Mouse (Mus musculus) limb, embryonic 10.5 days (tissue): ENCODE measurements at regions not wholly inside any gene's neighbourhood (a gene's known extent, or its start where the extent isn't known, plus 50 kb on each side); places are given as distances from the start of the nearest gene placed in this dataset.

Source experiments
- DNase-seq: peaks from one replicate; pipeline ENCODE4 v3.0.0-alpha.2; 2017; ENCODE audit warnings: low spot score
- H3K27ac ChIP-seq: fragments of 300-500 bp; sonication (generic); 2 replicates; pipeline ENCODE4 v1.5.1; 2016; ENCODE audit warnings: mild to moderate bottlenecking
- H3K27me3 ChIP-seq: fragments of 300-500 bp; sonication (generic); 2 replicates; pipeline ENCODE4 v1.6.1; 2016; ENCODE audit warnings: low read depth, mild to moderate bottlenecking; ENCODE audit not compliant: poor library complexity, severe bottlenecking
- H3K36me3 ChIP-seq: fragments of 300-500 bp; sonication (generic); 2 replicates; pipeline ENCODE4 v1.6.1; 2016; ENCODE audit warnings: mild to moderate bottlenecking, moderate library complexity
- H3K4me1 ChIP-seq: fragments of 300-500 bp; sonication (generic); 2 replicates; pipeline ENCODE4 v1.6.1; 2016
- H3K4me3 ChIP-seq: fragments of 300-500 bp; sonication (generic); 2 replicates; pipeline ENCODE4 v1.5.1; 2016; ENCODE audit warnings: mild to moderate bottlenecking, moderate library complexity
- H3K9me3 ChIP-seq: fragments of 300-500 bp; sonication (generic); replicated peaks from 2 replicates; pipeline ENCODE4 v1.6.1; 2016; ENCODE audit warnings: mild to moderate bottlenecking
- WGBS: fragments of 180-500 bp; shearing (Covaris S2); methylation state at CpG from one replicate; pipeline ENCODE4 v1.1.7; 2016; 5-methylcytosine and 5-hydroxymethylcytosine counted together

- H3K4me1 ChIP-seq, result peaks cover 26% of the 10 kb centered on the region
- H3K4me3 ChIP-seq, result no peak overlapping the region
- no peak for DNase-seq
- no peak overlapping the region for H3K27ac ChIP-seq
- no peaks in the 10 kb centered on the region for H3K9me3 ChIP-seq
- 75% methylated on average over 5 of the region's 5 CpGs for WGBS
- H3K27me3 ChIP-seq, result no peaks in the 10 kb centered on the region
- H3K36me3 ChIP-seq, result no peaks in the 10 kb centered on the region
Measured at GRCm38 (mm10) chr2:167843921-167844320, 87.9 kb upstream of the Ptpn1 start.

- H3K27me3 ChIP-seq, result no peaks in the 10 kb centered on the region
- peaks cover 19% of the 10 kb centered on the region for H3K4me1 ChIP-seq
- H3K36me3 ChIP-seq, result no peaks in the 10 kb centered on the region
- DNase-seq, result no peak
- no peaks in the 10 kb centered on the region for H3K9me3 ChIP-seq
- WGBS, result 86% methylated on average over 2 of the region's 2 CpGs
- H3K4me3 ChIP-seq, result no peak overlapping the region
- 0 out of 2 replicates have a peak overlapping the region, but pooled peaks have one; percentile 47 for H3K27ac ChIP-seq
Measured at GRCm38 (mm10) chr2:167842993-167843392, 88.9 kb upstream of the Ptpn1 start.

- no peak for DNase-seq
- WGBS, result 71% methylated on average over 1 of the region's 1 CpGs
- Histone ChIP-seq H3K36me3 (no peaks in the 10 kb centered on the region), H3K9me3 (no peaks in the 10 kb centered on the region), H3K4me1 (peaks cover 22% of the 10 kb centered on the region), H3K4me3 (no peak overlapping the region), H3K27ac (peak overlapping the region; percentile 47; the same call in 1 of the 2 replicates), H3K27me3 (no peaks in the 10 kb centered on the region)
Measured at GRCm38 (mm10) chr2:167842473-167842872, 89.4 kb upstream of the Ptpn1 start.

GRCm38 (mm10) chr2:167841339-167842240, 90.3 kb upstream of the Ptpn1 start:
- 35% methylated on average over 22 of the region's 22 CpGs for WGBS
- Histone ChIP-seq H3K36me3 (no peaks in the 10 kb centered on the region), H3K27ac (peak overlapping the region; percentile 47; the same call in 1 of the 2 replicates)

GRCm38 (mm10) chr2:167840344-167840743, 91.5 kb upstream of the Ptpn1 start:
- Histone ChIP-seq H3K36me3 (no peaks in the 10 kb centered on the region), H3K4me3 (no peak overlapping the region), H3K27ac (no peak overlapping the region), H3K27me3 (0 out of 2 replicates have a peak, but pooled peaks cover 5% of the 10 kb centered on the region), H3K4me1 (peaks cover 24% of the 10 kb centered on the region), H3K9me3 (no peaks in the 10 kb centered on the region)
- no peak for DNase-seq
- 87% methylated on average over 9 of the region's 9 CpGs for WGBS

More at GRCm38 (mm10) chr2:167841339-167842240, 90.3 kb upstream of the Ptpn1 start:
- DNase-seq, result no peak
- Histone ChIP-seq H3K9me3 (no peaks in the 10 kb centered on the region), H3K4me3 (no peak overlapping the region), H3K27me3 (no peaks in the 10 kb centered on the region), H3K4me1 (peaks cover 25% of the 10 kb centered on the region)

GRCm38 (mm10) chr2:167839324-167839981, 92.4 kb upstream of the Ptpn1 start:
- H3K9me3 ChIP-seq, result no peaks in the 10 kb centered on the region
- no peaks in the 10 kb centered on the region for H3K36me3 ChIP-seq
- no peak overlapping the region for H3K4me3 ChIP-seq
- H3K27me3 ChIP-seq, result 0 out of 2 replicates have a peak, but pooled peaks cover 5% of the 10 kb centered on the region
- no peak overlapping the region; the same call in 1 of the 2 replicates for H3K27ac ChIP-seq
- H3K4me1 ChIP-seq, result peaks cover 27% of the 10 kb centered on the region
- 71% methylated on average over 13 of the region's 13 CpGs for WGBS
- DNase-seq, result no peak

- H3K9me3 ChIP-seq, result no peaks in the 10 kb centered on the region
- H3K4me3 ChIP-seq, result no peak overlapping the region
- no peaks in the 10 kb centered on the region for H3K36me3 ChIP-seq
- H3K4me1 ChIP-seq, result peaks cover 42% of the 10 kb centered on the region
- 0 out of 2 replicates have a peak, but pooled peaks cover 5% of the 10 kb centered on the region for H3K27me3 ChIP-seq
- WGBS, result 55% methylated on average over 4 of the region's 4 CpGs
- H3K27ac ChIP-seq, result no peak overlapping the region
- DNase-seq, result no peak
Measured at GRCm38 (mm10) chr2:167837596-167837995, 94.3 kb upstream of the Ptpn1 start.

- DNase-seq, result no peak
- no peaks in the 10 kb centered on the region for H3K36me3 ChIP-seq
- 48% methylated on average over 7 of the region's 7 CpGs for WGBS
Measured at GRCm38 (mm10) chr2:167836611-167837010, 95.2 kb upstream of the Ptpn1 start.

GRCm38 (mm10) chr2:167834605-167835004, 97.3 kb upstream of the Ptpn1 start:
- peaks cover 31% of the 10 kb centered on the region for H3K4me1 ChIP-seq

More at GRCm38 (mm10) chr2:167836611-167837010, 95.2 kb upstream of the Ptpn1 start:
- Histone ChIP-seq H3K27me3 (0 out of 2 replicates have a peak, but pooled peaks cover 5% of the 10 kb centered on the region), H3K4me3 (no peak overlapping the region), H3K4me1 (peaks cover 32% of the 10 kb centered on the region), H3K27ac (no peak overlapping the region), H3K9me3 (no peaks in the 10 kb centered on the region)

GRCm38 (mm10) chr2:167833290-167833953, 98.4 kb upstream of the Ptpn1 start:
- Histone ChIP-seq H3K4me3 (no peak overlapping the region), H3K4me1 (peaks cover 34% of the 10 kb centered on the region), H3K9me3 (no peaks in the 10 kb centered on the region), H3K27me3 (0 out of 2 replicates have a peak, but pooled peaks cover 5% of the 10 kb centered on the region), H3K27ac (peak overlapping the region; percentile 38), H3K36me3 (no peaks in the 10 kb centered on the region)
- 42% methylated on average over 20 of the region's 20 CpGs for WGBS
- peak; percentile 53 for DNase-seq

More at GRCm38 (mm10) chr2:167834605-167835004, 97.3 kb upstream of the Ptpn1 start:
- DNase-seq, result no peak
- H3K27me3 ChIP-seq, result 0 out of 2 replicates have a peak, but pooled peaks cover 5% of the 10 kb centered on the region
- H3K36me3 ChIP-seq, result no peaks in the 10 kb centered on the region
- WGBS, result 84% methylated on average over 8 of the region's 8 CpGs
- no peak overlapping the region for H3K4me3 ChIP-seq
- 0 out of 2 replicates have a peak overlapping the region, but pooled peaks have one; percentile 37 for H3K27ac ChIP-seq
- H3K9me3 ChIP-seq, result no peaks in the 10 kb centered on the region

- WGBS, result 85% methylated on average over 26 of the region's 26 CpGs
- H3K9me3 ChIP-seq, result no peaks in the 10 kb centered on the region
- no peaks in the 10 kb centered on the region for H3K36me3 ChIP-seq
- H3K27me3 ChIP-seq, result 0 out of 2 replicates have a peak, but pooled peaks cover 5% of the 10 kb centered on the region
- H3K4me1 ChIP-seq, result peaks cover 41% of the 10 kb centered on the region
- H3K27ac ChIP-seq, result no peak overlapping the region
- H3K4me3 ChIP-seq, result no peak overlapping the region
- DNase-seq, result no peak
Measured at GRCm38 (mm10) chr2:167831076-167832039, 100.5 kb upstream of the Ptpn1 start.
